Mouse (Mus musculus) embryonic fibroblast, embryonic 13.5 days (primary cell): ENCODE data around the gene Muc5ac.

Experiments used
- CTCF ChIP-seq: IDR thresholded peaks from 2 replicates; pipeline ENCODE4 v1.5.1; 2011; ENCODE audit warnings: mild to moderate bottlenecking, control low read depth, low read length, moderate library complexity, borderline replicate concordance; ENCODE audit not compliant: insufficient read depth
- POLR2A ChIP-seq: IDR thresholded peaks from 2 replicates; pipeline ENCODE4 v1.6.1; 2011; ENCODE audit warnings: low read depth, mild to moderate bottlenecking, control low read depth, low read length, moderate library complexity

DNA sequence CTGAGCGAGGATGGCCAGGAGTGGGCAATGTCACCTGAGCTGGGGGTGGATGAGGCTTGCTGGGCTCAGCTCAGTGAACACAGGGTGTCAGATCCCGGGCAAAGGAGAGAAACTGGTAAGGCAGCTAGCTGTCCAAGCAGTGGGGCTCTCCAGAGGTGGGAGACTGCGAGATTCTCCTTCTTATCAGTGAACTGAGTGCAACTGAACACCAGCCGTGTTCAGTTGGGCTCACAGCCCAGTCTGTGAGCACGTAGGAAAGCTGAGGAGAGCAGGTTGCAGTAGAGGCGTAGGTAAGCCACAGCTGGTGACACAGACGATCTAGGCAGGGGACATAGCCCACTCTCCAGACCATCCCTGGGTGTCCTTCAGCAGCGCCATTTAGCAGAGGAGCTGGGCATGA lies 47.7 kb downstream of the Muc5ac start:
- no peak for TF ChIP-seq CTCF
- no peak for TF ChIP-seq POLR2A
